Mouse (Mus musculus) thymus, adult 18-20 months (tissue): ENCODE measurements around the gene Tbc1d2b.

ENCODE experiments used
- DNase-seq, 2 experiments: peaks; one replicate each; pipeline ENCODE4 v3.0.0; 2022; ENCODE audit warnings: mixed read lengths in 2 of 2

Gene Tbc1d2b

GRCm38 (mm10) chr9:90270193-90270943 lies at the start of gene Tbc1d2b:
Gene Tbc1d2b, minus strand, starts transcription at chr9:90270804.
- DNase-seq, result peak; percentile 67 to 68

GRCm38 (mm10) chr9:90316300-90316699 lies 45.7 kb upstream of the Tbc1d2b start:
- DNase-seq, result no peak

- no peak for DNase-seq
Measured at GRCm38 (mm10) chr9:90315662-90316061, 45.1 kb upstream of the Tbc1d2b start.

GRCm38 (mm10) chr9:90304254-90304653 lies 33.6 kb upstream of the Tbc1d2b start:
- DNase-seq, result no peak

GRCm38 (mm10) chr9:90303101-90303835 lies 32.7 kb upstream of the Tbc1d2b start:
- DNase-seq, result no peak

GRCm38 (mm10) chr9:90302670-90303069 lies 32.1 kb upstream of the Tbc1d2b start:
- DNase-seq, result no peak

GRCm38 (mm10) chr9:90301081-90301688 lies 30.6 kb upstream of the Tbc1d2b start:
- no peak for DNase-seq

- DNase-seq, result no peak
Measured at GRCm38 (mm10) chr9:90297637-90298036, 27.0 kb upstream of the Tbc1d2b start.

- DNase-seq, result no peak
Measured at GRCm38 (mm10) chr9:90293641-90294398, 23.2 kb upstream of the Tbc1d2b start.

- DNase-seq, result no peak
Measured at GRCm38 (mm10) chr9:90278397-90278796, 7.8 kb upstream of the Tbc1d2b start.

- DNase-seq, result no peak
Measured at GRCm38 (mm10) chr9:90277884-90278283, 7.3 kb upstream of the Tbc1d2b start.

GRCm38 (mm10) chr9:90276779-90277178 lies 6.2 kb upstream of the Tbc1d2b start:
- DNase-seq, result no peak

GRCm38 (mm10) chr9:90275906-90276305 lies 5.3 kb upstream of the Tbc1d2b start:
- no peak for DNase-seq

GRCm38 (mm10) chr9:90275500-90275899 lies 4.9 kb upstream of the Tbc1d2b start:
- no peak for DNase-seq

- DNase-seq, result no peak
Measured at GRCm38 (mm10) chr9:90274516-90274915, 3.9 kb upstream of the Tbc1d2b start.

- no peak for DNase-seq
Measured at GRCm38 (mm10) chr9:90272346-90272745, 1.7 kb upstream of the Tbc1d2b start.

- DNase-seq, result no peak
Measured at GRCm38 (mm10) chr9:90271541-90272090, 1.0 kb upstream of the Tbc1d2b start.

GRCm38 (mm10) chr9:90270944-90271295 lies 316 bp upstream of the Tbc1d2b start:
- no peak for DNase-seq

GRCm38 (mm10) chr9:90269011-90269681 lies 1.5 kb downstream of the Tbc1d2b start:
- no peak for DNase-seq

- DNase-seq, result no peak
Measured at GRCm38 (mm10) chr9:90266926-90267325, 3.7 kb downstream of the Tbc1d2b start.

GRCm38 (mm10) chr9:90266059-90266458 lies 4.5 kb downstream of the Tbc1d2b start:
- no peak for DNase-seq
